Mouse (Mus musculus) cortical plate, adult 2 months (tissue): ENCODE data around the gene Gm42688. TPM values are rescaled to one million over a fixed set of nuclear protein-coding genes. Genes with fewer than 3 reads are reported as not detected.
A peak's percentile ranks its signal among the peaks of the same experiment; 100 is the strongest.
"Not testable (repeated sequence)": the region's sequence is repeated elsewhere in the genome, so short reads cannot be mapped to it uniquely, and the experiment has no call there.

ENCODE experiments used
- H3K27ac ChIP-seq: fragments of 200-500 bp; 2 replicates; pipeline ENCODE4 v1.5.1; 2012; ENCODE audit warnings: low read length, control low read depth, inconsistent platforms; ENCODE audit not compliant: insufficient read depth
- H3K4me1 ChIP-seq: fragments of 200-500 bp; 2 replicates; pipeline ENCODE4 v1.6.1; 2011; ENCODE audit warnings: low read length; ENCODE audit not compliant: control insufficient read depth, insufficient read depth
- H3K4me3 ChIP-seq: fragments of 200-500 bp; 2 replicates; pipeline ENCODE4 v1.5.1; 2011; ENCODE audit warnings: mild to moderate bottlenecking, low read length, control low read depth; ENCODE audit not compliant: insufficient read depth
- CTCF ChIP-seq: fragments of 200-500 bp; IDR thresholded peaks from 2 replicates; pipeline ENCODE4 v1.5.1; 2011; ENCODE audit warnings: mild to moderate bottlenecking, control low read depth, low read length; ENCODE audit not compliant: insufficient read depth; ENCODE audit errors: extremely low read depth
- POLR2A ChIP-seq: fragments of 200-500 bp; IDR thresholded peaks from 2 replicates; pipeline ENCODE4 v1.6.1; 2011; ENCODE audit warnings: mild to moderate bottlenecking, low read length, control low read depth; ENCODE audit not compliant: insufficient read depth; ENCODE audit errors: extremely low read depth
- polyA plus RNA-seq: library from polyadenylated mRNA; depleted of rRNA; stranded (reverse); fragments of >200 nt; gene quantifications from 2 replicates; pipeline ENCODE4 v1.2.3, GENCODE M21; 2012; rRNA removed

Gm42688 gene
- polyA plus RNA-seq, 1 experiment = 7.8 TPM

DNA sequence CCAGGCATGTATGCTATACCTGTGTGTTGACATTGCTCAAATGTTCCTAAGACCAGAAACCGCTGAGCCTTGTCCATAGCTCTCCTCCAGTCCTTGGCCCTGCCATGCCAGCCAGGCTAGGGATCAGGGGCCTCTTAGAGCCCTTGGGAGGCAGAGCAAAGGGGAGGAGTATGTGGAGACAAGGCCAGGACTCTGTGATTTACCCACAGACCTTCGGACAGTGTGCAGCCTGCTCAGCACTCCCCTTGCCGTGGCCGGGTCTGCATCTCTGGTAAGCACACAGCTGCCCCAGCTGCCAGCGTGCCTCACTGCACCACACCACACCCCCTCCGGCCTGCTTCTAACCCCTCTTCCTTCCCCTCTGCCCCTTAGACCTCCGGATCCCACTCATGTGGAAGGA, 45.9 kb downstream of the Gm42688 start:
- Histone ChIP-seq H3K27ac (no peak overlapping the region), H3K4me1 (peaks cover 2% of the 10 kb centered on the region), H3K4me3 (no peak overlapping the region)
- TF ChIP-seq CTCF = no peak
- no peak for TF ChIP-seq POLR2A

DNA sequence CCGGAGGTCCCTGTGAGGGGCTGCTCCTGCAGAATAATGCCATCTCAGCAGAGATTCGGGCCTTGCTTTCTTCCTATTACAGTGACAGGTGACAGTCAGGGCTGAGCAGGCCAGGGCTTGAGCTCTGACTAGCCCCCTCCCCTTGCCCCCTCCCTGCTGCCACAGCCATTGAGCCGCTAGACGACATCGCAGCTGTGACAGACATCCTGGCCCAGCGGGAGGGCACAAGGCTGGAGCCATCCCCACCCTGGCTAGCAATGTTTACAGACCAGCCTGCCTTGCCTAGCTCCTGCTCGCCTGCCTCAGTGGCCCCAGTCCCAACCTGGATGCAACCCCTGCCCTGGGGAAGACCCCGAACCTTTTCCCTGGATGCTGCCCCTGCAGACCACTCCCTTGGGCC, 50.3 kb downstream of the Gm42688 start:
- Histone ChIP-seq H3K27ac (no peak overlapping the region), H3K4me3 (no peak overlapping the region), H3K4me1 (peaks cover 2% of the 10 kb centered on the region)
- TF ChIP-seq CTCF (no peak), POLR2A (0 out of 2 replicates have a peak, but pooled peaks have one; percentile 2)

DNA sequence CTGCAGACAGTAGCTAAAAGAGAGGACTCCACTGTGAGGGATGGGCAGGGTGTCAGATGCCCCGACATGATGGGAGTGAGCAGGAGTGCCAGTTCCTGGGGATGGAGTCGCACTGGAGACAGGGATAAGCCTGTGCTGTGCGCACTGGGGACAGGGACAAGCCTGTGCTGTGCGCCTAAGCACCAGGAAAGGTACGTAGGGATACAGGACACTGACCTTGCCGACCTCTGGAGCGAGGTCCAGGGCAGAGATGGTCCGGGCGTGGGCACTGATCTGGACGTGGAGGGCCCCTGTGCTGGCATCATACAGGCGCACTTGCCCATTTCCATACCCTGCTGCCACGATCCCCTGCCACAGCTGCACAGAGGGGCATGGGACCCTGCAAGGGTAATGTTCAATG, 51.6 kb downstream of the Gm42688 start:
- no peak overlapping the region for H3K4me3 ChIP-seq
- TF ChIP-seq CTCF (no peak), POLR2A (no peak; the same call in 1 of the 2 replicates)
- H3K4me1 ChIP-seq = peaks cover 2% of the 10 kb centered on the region

DNA sequence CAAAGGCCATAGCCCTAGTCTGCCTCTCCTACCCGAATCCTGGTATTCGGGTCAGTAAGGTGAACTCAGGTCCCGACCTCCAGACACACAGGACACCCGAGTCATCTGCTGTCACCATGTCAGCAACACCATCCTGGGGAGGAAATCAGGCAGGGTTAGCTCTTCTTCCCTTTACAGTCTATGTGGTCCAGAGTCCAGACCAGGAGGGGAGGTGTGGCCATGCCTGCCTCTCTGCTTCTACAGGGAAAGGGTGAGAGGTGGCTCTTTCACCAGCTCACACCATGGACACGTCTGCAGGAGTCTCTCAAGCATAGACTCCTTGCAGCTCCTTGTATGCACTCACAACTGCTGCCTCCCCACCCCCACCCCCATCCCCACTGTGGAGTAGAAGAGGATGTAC, 52.1 kb downstream of the Gm42688 start:
- no peak overlapping the region for H3K27ac ChIP-seq
- peaks cover 2% of the 10 kb centered on the region for H3K4me1 ChIP-seq
- H3K4me3 ChIP-seq = no peak overlapping the region
- TF ChIP-seq POLR2A = no peak
- no peak for TF ChIP-seq CTCF

More for the DNA sequence above, 51.6 kb downstream of the Gm42688 start:
- no peak overlapping the region for H3K27ac ChIP-seq

DNA sequence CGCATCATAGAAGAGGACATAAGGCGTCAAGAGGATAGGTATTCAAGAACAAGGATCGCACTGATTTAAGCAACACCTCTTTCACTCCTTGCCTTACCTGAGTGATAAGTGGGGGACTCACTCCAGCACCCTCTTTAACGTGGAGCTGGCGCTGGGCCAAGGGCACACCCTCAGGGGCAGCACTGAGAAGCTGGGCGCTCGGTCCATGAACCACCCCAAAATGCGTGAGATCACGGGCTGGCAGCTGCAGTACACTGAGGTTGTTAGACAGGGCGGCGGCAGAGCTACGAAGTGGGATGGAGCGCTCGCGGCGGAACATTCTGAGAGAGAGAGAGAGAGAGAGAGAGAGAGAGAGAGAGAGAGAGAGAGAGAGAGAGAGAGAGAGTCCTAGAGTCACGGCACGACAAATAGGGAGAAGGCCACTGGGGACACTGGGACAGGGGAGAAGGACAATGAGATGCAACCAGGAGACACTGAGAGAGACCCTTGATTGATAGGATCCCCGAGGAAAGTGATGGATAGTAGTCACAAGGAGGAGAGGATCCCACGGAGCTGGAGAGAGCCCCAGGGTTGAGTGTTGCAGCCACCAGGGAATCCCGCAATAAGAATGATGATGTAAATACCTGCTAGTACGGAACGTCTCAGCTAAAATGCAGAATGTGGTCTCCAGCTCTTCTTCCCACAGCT, 54.3 kb downstream of the Gm42688 start:
- Histone ChIP-seq H3K4me3 (peak overlapping the region; percentile 97), H3K4me1 (peaks cover 2% of the 10 kb centered on the region), H3K27ac (no peak overlapping the region)
- TF ChIP-seq CTCF = no peak
- no peak for TF ChIP-seq POLR2A

DNA sequence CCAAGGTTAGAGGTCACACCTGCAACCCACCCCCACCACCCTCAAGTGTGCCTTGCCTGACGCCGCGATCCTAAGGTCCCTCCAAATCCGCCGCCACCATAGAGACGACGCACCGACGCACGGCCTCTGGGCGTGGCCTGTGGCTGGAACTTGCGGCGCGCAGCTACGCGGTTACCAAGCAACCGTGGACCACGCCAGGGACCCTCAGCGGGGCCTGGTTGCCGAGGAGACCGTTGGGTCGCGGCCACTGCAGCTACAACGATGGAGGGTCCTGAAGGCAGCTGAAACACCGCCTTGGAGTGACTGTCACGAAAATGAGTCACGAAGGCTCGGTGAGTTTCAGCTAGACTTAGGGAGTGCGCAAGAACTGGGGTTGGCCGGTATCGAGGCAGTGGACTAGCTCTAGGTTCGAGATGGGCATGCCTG, 54.9 kb downstream of the Gm42688 start, which contains the start of the genes Wdr54 and 1700003E16Rik:
Gene Wdr54, minus strand, starts transcription at position 139 of the 426 bp plus-strand sequence.
Gene 1700003E16Rik, plus strand, starts transcription at position 146 of the 426 bp plus-strand sequence.
- peaks cover 2% of the 10 kb centered on the region for H3K4me1 ChIP-seq
- no peak within 1 kb of the TSS for H3K27ac ChIP-seq
- TF ChIP-seq CTCF (no peak), POLR2A (peak; percentile 52; the same call in 1 of the 2 replicates)
- peak within 1 kb of the TSS; percentile 97 for H3K4me3 ChIP-seq

DNA sequence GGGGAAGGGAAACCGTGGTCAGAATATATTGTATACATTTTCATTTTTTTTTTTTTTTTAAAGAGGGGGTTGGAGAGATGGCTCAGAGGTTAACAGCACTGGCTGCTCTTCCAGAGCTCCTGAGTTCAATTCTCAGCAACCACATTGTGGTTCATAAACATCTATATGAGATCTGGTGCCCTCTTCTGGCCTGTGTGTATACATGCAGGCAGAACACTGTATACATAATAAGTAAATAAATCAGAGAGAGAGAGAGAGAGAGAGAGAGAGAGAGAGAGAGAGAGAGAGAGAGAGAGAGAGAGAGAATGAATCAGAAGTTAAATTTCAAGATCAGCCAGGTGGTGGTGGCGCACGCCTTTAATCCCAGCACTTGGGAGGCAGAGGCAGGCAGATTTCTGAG, 58.0 kb downstream of the Gm42688 start:
- H3K4me3 ChIP-seq, H3K27ac ChIP-seq, H3K4me1 ChIP-seq: not testable (repeated sequence)
- peak; percentile 17; the same call in 1 of the 2 replicates for TF ChIP-seq CTCF

Other genes with a start within 250 kb of the Gm42688 start
- 33.5 and 33.7 TPM in 2 replicates for gene Sema4f, start 161.8 kb upstream of the Gm42688 start, polyA plus RNA-seq
- 0.06 and 0.17 TPM in 2 replicates for gene M1ap, start 154.7 kb upstream of the Gm42688 start, polyA plus RNA-seq
- 1.2 and 1.9 TPM in 2 replicates for gene Dok1, start 68.1 kb upstream of the Gm42688 start, polyA plus RNA-seq
- gene Loxl3, start 67.4 kb upstream of the Gm42688 start, polyA plus RNA-seq = 4.9 and 6.6 TPM in 2 replicates
- gene Aup1, start 47.1 kb upstream of the Gm42688 start, polyA plus RNA-seq = 224 and 239 TPM in 2 replicates
- 58.8 and 66.9 TPM in 2 replicates for gene Htra2, start 46.3 kb upstream of the Gm42688 start, polyA plus RNA-seq
- gene Dqx1, start 43.8 kb upstream of the Gm42688 start, polyA plus RNA-seq = 0.52 and 0.68 TPM in 2 replicates
- gene Tlx2, start 31.3 kb upstream of the Gm42688 start, polyA plus RNA-seq = not detected in 2 replicates
- 40.2 and 41.9 TPM in 2 replicates for gene Pcgf1, start 23.7 kb upstream of the Gm42688 start, polyA plus RNA-seq
- gene Lbx2, start 15.2 kb upstream of the Gm42688 start, polyA plus RNA-seq = 0.40 and 0.42 TPM in 2 replicates
- 8.1 and 9.7 TPM in 2 replicates for gene Ccdc142, start within 50 bp of the Gm42688 start, polyA plus RNA-seq
- gene Mrpl53, start 7.4 kb downstream of the Gm42688 start, polyA plus RNA-seq = 95.3 and 98.0 TPM in 2 replicates
- gene Mogs, start 13.9 kb downstream of the Gm42688 start, polyA plus RNA-seq = 31.4 and 32.6 TPM in 2 replicates
- gene Wbp1, start 19.9 kb downstream of the Gm42688 start, polyA plus RNA-seq = 74.4 and 78.5 TPM in 2 replicates
- 23.2 and 25.5 TPM in 2 replicates for gene Ino80b, start 23.8 kb downstream of the Gm42688 start, polyA plus RNA-seq
- 163 and 169 TPM in 2 replicates for gene Rtkn, start 33.8 kb downstream of the Gm42688 start, polyA plus RNA-seq
- 29.0 and 34.1 TPM in 2 replicates for gene Wdr54, start 54.8 kb downstream of the Gm42688 start, polyA plus RNA-seq
- gene 1700003E16Rik, start 54.8 kb downstream of the Gm42688 start, polyA plus RNA-seq = 29.7 and 31.4 TPM in 2 replicates
- 332 and 350 TPM in 2 replicates for gene Dctn1, start 64.3 kb downstream of the Gm42688 start, polyA plus RNA-seq
- gene Slc4a5, start 118.2 kb downstream of the Gm42688 start, polyA plus RNA-seq = 0.06 and 0.35 TPM in 2 replicates
- 6.4 and 7.6 TPM in 2 replicates for gene Mthfd2, start 224.3 kb downstream of the Gm42688 start, polyA plus RNA-seq
- gene Mob1a, start 224.4 kb downstream of the Gm42688 start, polyA plus RNA-seq = 16.2 and 18.6 TPM in 2 replicates
- 60.8 and 62.6 TPM in 2 replicates for gene Bola3, start 247.5 kb downstream of the Gm42688 start, polyA plus RNA-seq